Mouse (Mus musculus) heart, embryonic 13.5 days (tissue): ENCODE results near the gene Acbd6. TPM values are rescaled to one million over a fixed set of nuclear protein-coding genes. Genes with fewer than 3 reads are reported as not detected.

Source experiments
- ATAC-seq: fragments of 200-750 bp; cut with Nextera tagmentation; 2 replicates; pipeline ENCODE4 v1.8.0; 2017; ENCODE audit warnings: moderate TSS enrichment; ENCODE audit not compliant: insufficient number of reproducible peaks, low FRiP score, low TSS enrichment; ENCODE audit errors: extremely low read depth
- H3K27ac ChIP-seq: fragments of 300-500 bp; sonication (generic); replicated peaks from 2 replicates; pipeline ENCODE4 v1.5.1; 2015; ENCODE audit warnings: moderate library complexity, mild to moderate bottlenecking, inconsistent platforms
- H3K27me3 ChIP-seq: fragments of 300-500 bp; sonication (generic); replicated peaks from 2 replicates; pipeline ENCODE4 v1.6.1; 2015; ENCODE audit warnings: mild to moderate bottlenecking, inconsistent platforms
- H3K36me3 ChIP-seq: fragments of 300-500 bp; sonication (generic); 2 replicates; pipeline ENCODE4 v1.6.1; 2015; ENCODE audit warnings: mild to moderate bottlenecking, inconsistent platforms
- H3K4me1 ChIP-seq: fragments of 300-500 bp; sonication (generic); 2 replicates; pipeline ENCODE4 v1.6.1; 2015; ENCODE audit warnings: inconsistent platforms
- H3K4me2 ChIP-seq: fragments of 300-500 bp; sonication (generic); 2 replicates; pipeline ENCODE4 v1.6.1; 2015; ENCODE audit warnings: inconsistent platforms, mild to moderate bottlenecking, moderate library complexity
- H3K4me3 ChIP-seq: fragments of 300-500 bp; sonication (generic); 2 replicates; pipeline ENCODE4 v1.5.1; 2015; ENCODE audit warnings: moderate library complexity, mild to moderate bottlenecking, inconsistent platforms
- H3K9ac ChIP-seq: fragments of 300-500 bp; sonication (generic); 2 replicates; pipeline ENCODE4 v1.6.1; 2015; ENCODE audit warnings: inconsistent platforms, mild to moderate bottlenecking, moderate library complexity
- H3K9me3 ChIP-seq: fragments of 300-500 bp; sonication (generic); 2 replicates; pipeline ENCODE4 v1.6.1; 2016; ENCODE audit warnings: inconsistent platforms
- WGBS: fragments of 180-500 bp; shearing (Covaris S2); methylation state at CpG from one replicate; pipeline ENCODE4 v1.1.7; 2015; ENCODE audit warnings: mixed read lengths; 5-methylcytosine and 5-hydroxymethylcytosine counted together
- polyA plus RNA-seq: library from polyadenylated mRNA; unstranded; fragments of >200 nt; fragmentation: Nextera tagmentation; extraction: Ambion mirVana; gene quantifications from 2 replicates; pipeline ENCODE4 v1.2.1, GENCODE M21; 2015

The Acbd6 gene
- polyA plus RNA-seq, 1 experiment from 2014 or later = 49.6 TPM

- H3K27me3 ChIP-seq = no peaks in the 10 kb centered on the region
- peaks cover 54% of the 10 kb centered on the region for H3K4me1 ChIP-seq
- WGBS = 35% methylated on average over 11 of the region's 11 CpGs
- peak overlapping the region; percentile 85 for H3K27ac ChIP-seq
- H3K4me3 ChIP-seq = no peak overlapping the region
- H3K9me3 ChIP-seq = peaks cover 4% of the 10 kb centered on the region; the same call in 1 of the 2 replicates
- ATAC-seq = no peak
- peak overlapping the region; percentile 58; the same call in 1 of the 2 replicates for H3K4me2 ChIP-seq
- H3K36me3 ChIP-seq = no peaks in the 10 kb centered on the region
- peak overlapping the region; percentile 69; the same call in 1 of the 2 replicates for H3K9ac ChIP-seq
Observed at GRCm38 (mm10) chr1:155528405-155529119, 29.4 kb upstream of the Acbd6 start.

GRCm38 (mm10) chr1:155529120-155529963 is 28.6 kb upstream of the Acbd6 start:
- no peak overlapping the region for H3K4me3 ChIP-seq
- H3K4me1 ChIP-seq = peaks cover 54% of the 10 kb centered on the region
- no peak overlapping the region for H3K9ac ChIP-seq
- H3K36me3 ChIP-seq = no peaks in the 10 kb centered on the region
- ATAC-seq = no peak
- peak overlapping the region; percentile 85 for H3K27ac ChIP-seq
- WGBS = 63% methylated on average over 19 of the region's 19 CpGs
- peaks cover 4% of the 10 kb centered on the region; the same call in 1 of the 2 replicates for H3K9me3 ChIP-seq
- no peaks in the 10 kb centered on the region for H3K27me3 ChIP-seq
- no peak overlapping the region for H3K4me2 ChIP-seq

GRCm38 (mm10) chr1:155530561-155531457 is 27.1 kb upstream of the Acbd6 start:
- H3K27ac ChIP-seq = peak overlapping the region; percentile 71
- no peak overlapping the region for H3K4me3 ChIP-seq
- H3K9me3 ChIP-seq = peaks cover 4% of the 10 kb centered on the region; the same call in 1 of the 2 replicates
- peak overlapping the region; percentile 34 for H3K4me2 ChIP-seq
- ATAC-seq = no peak
- no peak overlapping the region for H3K9ac ChIP-seq
- H3K4me1 ChIP-seq = peaks cover 54% of the 10 kb centered on the region
- WGBS = 57% methylated on average over 21 of the region's 21 CpGs
- no peaks in the 10 kb centered on the region for H3K27me3 ChIP-seq
- no peaks in the 10 kb centered on the region for H3K36me3 ChIP-seq

- no peaks in the 10 kb centered on the region for H3K36me3 ChIP-seq
- H3K9me3 ChIP-seq = peaks cover 4% of the 10 kb centered on the region; the same call in 1 of the 2 replicates
- no peak overlapping the region for H3K27ac ChIP-seq
- no peaks in the 10 kb centered on the region for H3K27me3 ChIP-seq
- no peak overlapping the region for H3K4me3 ChIP-seq
- H3K9ac ChIP-seq = no peak overlapping the region
- no peak overlapping the region for H3K4me2 ChIP-seq
- 88% methylated on average over 5 of the region's 5 CpGs for WGBS
- no peak for ATAC-seq
- H3K4me1 ChIP-seq = peaks cover 40% of the 10 kb centered on the region
Observed at GRCm38 (mm10) chr1:155532396-155532795, 25.5 kb upstream of the Acbd6 start.

GRCm38 (mm10) chr1:155532833-155533688 is 24.9 kb upstream of the Acbd6 start:
- 45% methylated on average over 9 of the region's 9 CpGs for WGBS
- Histone ChIP-seq H3K4me1 (peaks cover 33% of the 10 kb centered on the region), H3K4me3 (no peak overlapping the region)

GRCm38 (mm10) chr1:155533689-155533965 is 24.3 kb upstream of the Acbd6 start:
- Histone ChIP-seq H3K27ac (no peak overlapping the region), H3K9me3 (peaks cover 4% of the 10 kb centered on the region; the same call in 1 of the 2 replicates), H3K4me1 (peaks cover 28% of the 10 kb centered on the region), H3K27me3 (no peaks in the 10 kb centered on the region), H3K36me3 (no peaks in the 10 kb centered on the region), H3K4me2 (no peak overlapping the region), H3K4me3 (no peak overlapping the region), H3K9ac (no peak overlapping the region)
- WGBS = 72% methylated on average over 3 of the region's 3 CpGs
- ATAC-seq = no peak

More at GRCm38 (mm10) chr1:155532833-155533688, 24.9 kb upstream of the Acbd6 start:
- H3K27ac ChIP-seq = no peak overlapping the region
- no peak overlapping the region for H3K4me2 ChIP-seq
- peaks cover 4% of the 10 kb centered on the region; the same call in 1 of the 2 replicates for H3K9me3 ChIP-seq
- ATAC-seq = no peak
- no peaks in the 10 kb centered on the region for H3K27me3 ChIP-seq
- no peak overlapping the region for H3K9ac ChIP-seq
- H3K36me3 ChIP-seq = no peaks in the 10 kb centered on the region

GRCm38 (mm10) chr1:155537005-155537642 is 20.8 kb upstream of the Acbd6 start:
- Histone ChIP-seq H3K4me3 (no peak overlapping the region), H3K9ac (no peak overlapping the region), H3K27me3 (no peaks in the 10 kb centered on the region), H3K4me1 (no peaks in the 10 kb centered on the region), H3K36me3 (no peaks in the 10 kb centered on the region), H3K27ac (no peak overlapping the region), H3K9me3 (no peaks in the 10 kb centered on the region), H3K4me2 (no peak overlapping the region)
- no peak for ATAC-seq
- 10% methylated on average over 2 of the region's 2 CpGs for WGBS

GRCm38 (mm10) chr1:155538006-155538405 is 19.9 kb upstream of the Acbd6 start:
- ATAC-seq = no peak
- Histone ChIP-seq H3K4me2 (no peak overlapping the region), H3K9ac (no peak overlapping the region), H3K36me3 (no peaks in the 10 kb centered on the region), H3K27me3 (no peaks in the 10 kb centered on the region), H3K9me3 (no peaks in the 10 kb centered on the region), H3K4me3 (no peak overlapping the region), H3K27ac (no peak overlapping the region), H3K4me1 (no peaks in the 10 kb centered on the region)
- WGBS = 71% methylated on average over 7 of the region's 7 CpGs

- Histone ChIP-seq H3K9ac (peak overlapping the region; percentile 97), H3K4me1 (peaks cover 30% of the 10 kb centered on the region), H3K4me2 (peak overlapping the region; percentile 97), H3K27me3 (no peaks in the 10 kb centered on the region), H3K9me3 (0 out of 2 replicates have a peak, but pooled peaks cover 6% of the 10 kb centered on the region), H3K36me3 (no peaks in the 10 kb centered on the region), H3K4me3 (peak overlapping the region; percentile 91), H3K27ac (peak overlapping the region; percentile 72; the same call in 1 of the 2 replicates)
- ATAC-seq = no peak
- 47% methylated on average over 9 of the region's 9 CpGs for WGBS
Observed at GRCm38 (mm10) chr1:155557642-155558011, 293 bp upstream of the Acbd6 start.

GRCm38 (mm10) chr1:155560021-155560420 is 2.1 kb downstream of the Acbd6 start:
- Histone ChIP-seq H3K9ac (no peak overlapping the region), H3K9me3 (no peaks in the 10 kb centered on the region), H3K27ac (no peak overlapping the region), H3K36me3 (peaks cover 4% of the 10 kb centered on the region), H3K4me3 (no peak overlapping the region), H3K4me2 (peak overlapping the region; percentile 97), H3K27me3 (no peaks in the 10 kb centered on the region), H3K4me1 (peaks cover 30% of the 10 kb centered on the region)
- no peak for ATAC-seq
- WGBS = 78% methylated on average over 4 of the region's 4 CpGs
